Mouse (Mus musculus) gastrocnemius, adult 8-10 months (tissue): Measurements from ENCODE around the gene Fcrl5. TPM values are rescaled to one million over a fixed set of nuclear protein-coding genes. Genes with fewer than 3 reads are reported as not detected.
A peak's percentile ranks its signal among the peaks of the same experiment; 100 is the strongest.

ENCODE experiments used
- DNase-seq, 2 experiments: peaks; one replicate each; pipeline ENCODE4 v3.0.0; 2022; ENCODE audit warnings: low spot score in 2 of 2
- total RNA-seq, 4 experiments: library from RNA; stranded (reverse); gene quantifications; 2 replicates each; pipeline ENCODE4 v1.2.4; 2022

Gene Fcrl5
- total RNA-seq, 4 experiments from 2014 or later, result not detected

DNA sequence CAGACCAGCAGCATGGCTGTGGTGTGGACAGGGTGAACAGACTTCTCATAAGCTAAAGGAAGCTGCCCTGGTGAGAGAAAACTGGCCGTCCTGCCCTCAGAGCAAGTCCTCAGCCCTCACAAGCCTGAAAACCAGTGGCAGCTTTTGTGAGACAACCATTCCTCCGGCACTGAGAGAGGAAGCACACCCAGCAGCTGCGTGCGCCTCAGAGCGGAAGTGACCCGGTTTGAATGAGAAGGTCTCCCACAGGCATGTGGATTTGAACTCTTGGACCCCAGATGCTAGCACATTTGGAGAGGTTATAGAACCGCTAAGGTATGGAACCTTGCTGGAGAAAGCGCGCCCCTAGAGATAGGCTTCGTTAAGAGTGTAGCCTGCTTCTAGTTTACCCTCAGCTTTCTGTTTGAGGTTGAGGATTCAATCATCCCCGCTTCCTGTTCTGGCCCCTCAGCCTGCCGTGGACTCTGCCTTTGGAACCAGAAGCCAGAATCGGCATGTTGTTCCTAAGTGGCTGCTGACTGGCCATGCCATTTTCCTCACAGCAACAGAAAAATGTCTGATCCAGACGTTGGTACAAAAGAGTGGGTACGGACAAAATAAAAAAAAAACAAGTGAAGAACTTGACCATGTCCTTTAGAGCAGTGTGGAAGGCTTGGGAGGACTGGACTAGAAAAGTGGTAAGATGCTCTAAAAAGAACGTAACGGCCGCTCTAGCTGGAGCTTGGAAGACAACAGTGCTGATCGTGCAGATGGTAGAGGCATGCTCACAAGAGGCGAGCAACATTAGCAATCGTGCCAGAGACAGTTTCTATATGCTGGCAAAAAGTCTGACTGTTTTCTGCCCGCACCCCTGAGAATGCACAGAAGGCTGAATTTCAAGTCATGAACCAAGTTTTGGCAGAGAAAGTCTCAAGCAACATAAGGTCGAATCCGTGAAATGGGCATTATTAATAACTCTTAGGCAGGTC lies 64.8 kb downstream of the Fcrl5 start:
- DNase-seq, result no peak

DNA sequence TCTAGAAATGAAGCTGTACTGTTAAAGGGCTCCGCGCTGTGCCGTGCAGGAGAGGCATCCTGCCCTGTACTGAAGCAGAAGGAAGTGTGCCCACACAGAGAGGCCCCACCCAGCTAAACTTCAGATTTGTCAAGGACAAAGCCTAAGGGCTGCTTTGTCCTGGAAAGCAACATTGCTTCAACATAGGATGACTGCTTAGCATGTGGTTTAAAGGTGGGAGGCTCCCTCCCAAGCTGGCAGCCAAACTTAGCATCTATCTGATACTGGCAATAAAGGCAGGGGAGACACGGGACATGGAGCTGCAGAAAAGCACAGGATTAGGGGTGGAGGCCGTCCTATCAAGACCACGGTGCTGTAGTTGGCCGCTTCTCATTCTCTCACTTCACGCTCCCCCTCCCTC lies 65.6 kb downstream of the Fcrl5 start:
- no peak for DNase-seq

GRCm38 (mm10) chr3:87502771-87503170 lies 67.2 kb downstream of the Fcrl5 start:
- no peak for DNase-seq

DNA sequence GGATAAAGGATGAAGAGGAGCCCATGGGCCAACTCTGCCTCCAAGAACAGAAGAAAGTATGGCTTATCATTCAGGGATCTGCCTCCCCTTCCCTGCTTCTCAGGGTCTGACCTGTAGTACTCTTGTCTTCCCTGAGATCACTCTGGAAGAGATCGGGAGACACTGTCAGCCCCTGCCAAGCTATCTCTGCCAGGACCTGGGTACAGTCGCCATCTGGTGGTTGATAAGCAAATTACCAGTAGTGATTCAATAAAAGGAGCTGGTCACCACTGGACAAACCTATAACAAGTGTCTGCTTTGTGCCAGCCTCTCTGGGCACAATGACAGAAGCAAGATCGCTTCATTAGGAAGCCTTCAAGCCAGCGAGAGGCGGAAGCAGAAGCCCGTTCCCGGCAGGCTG lies 68.8 kb downstream of the Fcrl5 start:
- no peak for DNase-seq

GRCm38 (mm10) chr3:87504749-87505425 lies 69.3 kb downstream of the Fcrl5 start:
- DNase-seq, result no peak

- DNase-seq, result no peak
Observed at GRCm38 (mm10) chr3:87506456-87507416, 71.2 kb downstream of the Fcrl5 start.

DNA sequence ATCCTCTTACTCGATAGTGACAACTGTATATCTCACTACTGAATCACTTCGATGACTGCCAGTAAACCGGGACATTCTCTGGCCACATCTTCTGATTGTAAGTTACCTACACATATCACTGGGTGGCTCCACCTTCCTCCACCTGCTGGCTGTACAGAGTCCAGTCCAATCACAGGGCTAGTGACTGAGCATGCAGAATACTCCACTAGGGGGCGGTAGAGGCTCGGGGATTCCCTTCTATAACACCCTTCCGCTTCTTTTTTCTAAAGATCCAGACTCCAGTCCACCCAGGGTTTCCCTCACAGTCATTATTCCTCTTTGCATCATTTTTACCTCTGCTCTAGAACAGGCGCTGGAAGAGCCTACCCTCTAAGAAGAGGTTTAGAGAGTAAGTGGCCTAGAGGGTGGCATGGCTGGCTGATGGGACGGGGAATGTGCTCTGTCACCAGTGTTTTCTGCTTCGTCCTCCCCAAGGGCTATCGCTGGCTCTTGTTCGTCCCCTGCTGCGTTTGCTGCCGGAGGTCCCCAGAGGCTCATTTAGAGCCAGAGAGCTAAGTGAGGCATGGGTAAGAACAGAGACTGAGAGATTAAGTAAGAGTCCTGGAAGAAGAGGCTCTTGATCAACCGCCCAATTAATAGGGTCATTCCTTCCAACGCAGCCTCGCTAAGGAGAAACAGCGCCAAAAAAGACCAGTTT lies 72.8 kb downstream of the Fcrl5 start:
- DNase-seq, result peak; percentile 71 to 72

- DNase-seq, result peak in 1 of 2 experiments; percentile 24
Observed at GRCm38 (mm10) chr3:87509061-87509460, 73.5 kb downstream of the Fcrl5 start.

DNA sequence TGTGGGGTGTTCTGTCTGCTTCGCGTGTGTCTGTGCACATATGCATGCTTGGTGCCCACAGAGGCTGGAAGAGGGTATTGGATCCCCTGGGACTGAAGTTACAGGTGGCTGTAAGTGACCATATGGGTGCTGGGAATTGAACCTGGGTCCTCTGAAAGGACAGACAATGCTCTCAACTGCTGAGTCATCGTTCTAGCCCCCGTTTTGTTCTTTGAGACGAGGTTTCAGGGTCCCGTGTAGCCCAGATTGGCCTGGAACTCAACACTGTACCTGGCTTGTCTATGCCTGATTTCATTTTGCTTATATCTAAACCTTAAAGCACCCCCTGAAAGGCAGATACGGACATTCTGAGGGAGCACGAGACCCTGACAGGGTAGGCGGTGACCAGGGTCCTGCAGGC lies 75.3 kb downstream of the Fcrl5 start:
- no peak for DNase-seq

DNA sequence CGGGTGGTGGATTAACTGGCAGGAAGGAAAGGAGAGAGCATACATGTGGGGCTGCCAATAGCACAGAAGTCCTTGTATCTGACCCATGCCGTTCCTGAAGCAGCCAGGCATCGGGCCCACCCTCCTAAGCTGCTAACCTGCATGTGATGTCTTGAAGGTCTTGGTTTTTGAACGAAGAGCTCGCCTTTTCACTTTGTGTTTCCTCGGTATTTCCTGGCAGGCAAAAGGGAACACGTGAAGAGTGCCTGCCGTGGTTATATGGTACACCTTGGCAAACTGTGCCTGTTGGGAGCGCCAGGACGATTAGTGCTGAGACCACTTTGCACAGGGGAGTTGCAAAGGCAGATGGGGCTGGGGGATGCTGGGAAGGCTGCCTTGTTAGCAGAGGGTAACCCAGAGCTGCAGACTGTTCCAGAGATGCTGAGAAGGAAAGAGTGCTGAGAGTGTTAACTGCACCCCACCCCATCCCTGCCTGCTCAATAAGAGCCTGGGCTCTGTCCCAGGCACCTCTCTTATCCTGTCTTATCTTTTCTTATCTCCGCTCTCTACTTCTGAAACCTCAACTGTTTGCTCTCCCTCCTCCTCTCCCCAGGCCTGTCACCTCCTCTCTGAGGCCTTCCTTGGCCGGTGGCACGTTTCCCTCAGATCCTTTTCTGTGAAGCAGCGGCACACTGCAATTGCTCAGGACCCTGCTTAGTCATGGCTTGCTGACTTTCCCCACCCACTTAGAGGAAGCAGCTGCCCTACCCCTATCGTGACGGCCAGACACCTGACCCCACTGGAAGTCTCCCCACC lies 76.6 kb downstream of the Fcrl5 start:
- DNase-seq, result no peak

- no peak for DNase-seq
Observed at GRCm38 (mm10) chr3:87515567-87516081, 80.1 kb downstream of the Fcrl5 start.

DNA sequence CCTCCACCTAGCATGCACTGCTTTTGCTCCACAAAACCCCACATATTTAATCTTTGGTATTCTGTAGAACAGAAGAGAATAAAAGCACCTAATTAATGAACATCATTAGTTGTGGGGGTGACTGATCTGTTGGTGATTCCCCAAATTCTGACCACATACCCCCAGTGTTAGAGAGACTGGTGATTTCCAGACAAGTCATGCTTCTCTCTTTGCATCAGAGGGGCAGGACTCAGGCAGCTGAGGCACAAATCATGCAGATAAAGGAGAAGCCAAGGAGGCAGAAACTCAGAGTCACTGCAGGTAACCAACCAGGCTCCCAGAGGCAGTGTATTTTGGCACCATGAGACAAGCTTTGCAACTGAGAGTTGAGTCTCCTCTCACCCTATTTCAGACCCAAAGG lies 82.9 kb downstream of the Fcrl5 start:
- no peak for DNase-seq

GRCm38 (mm10) chr3:87521126-87521525 lies 85.6 kb downstream of the Fcrl5 start:
- no peak for DNase-seq

DNA sequence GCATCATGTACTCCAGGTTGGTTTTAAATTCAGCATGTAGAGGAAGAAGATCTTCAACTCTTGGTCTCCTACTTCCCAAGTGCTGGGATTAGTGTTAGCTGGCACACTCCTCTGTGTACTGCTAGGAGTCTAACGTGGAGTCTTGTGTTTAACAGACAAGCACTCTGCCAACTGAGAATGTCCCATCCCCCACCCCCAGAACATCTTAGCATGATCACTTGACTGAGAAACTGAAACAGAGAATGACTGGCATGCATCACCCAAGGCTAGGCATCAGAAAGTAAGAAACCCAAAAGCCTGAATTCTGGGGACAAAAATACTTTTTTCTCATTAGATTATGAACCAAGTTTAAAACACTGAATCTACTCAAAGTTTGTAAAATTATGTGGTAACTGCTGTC lies 86.3 kb downstream of the Fcrl5 start:
- DNase-seq, result no peak

DNA sequence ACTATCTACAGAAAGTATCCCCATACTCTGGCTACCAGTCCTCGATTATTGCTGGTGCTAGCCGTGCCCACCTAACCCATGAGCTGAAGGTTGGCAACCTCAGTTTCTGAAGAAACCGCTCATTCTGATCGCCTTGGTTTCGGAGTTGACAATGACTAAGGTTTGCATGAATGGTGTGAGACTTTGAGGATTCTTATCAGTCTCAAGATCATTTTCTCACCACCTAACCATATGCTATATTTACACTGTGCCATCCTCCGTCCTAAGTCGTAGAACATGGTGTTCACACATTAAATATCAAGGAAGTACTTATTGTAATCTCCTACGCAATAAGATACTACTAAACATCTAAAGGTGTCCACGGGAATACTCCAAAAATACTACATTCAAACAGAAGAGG lies 88.1 kb downstream of the Fcrl5 start:
- no peak for DNase-seq

GRCm38 (mm10) chr3:87525043-87525836 lies 89.7 kb downstream of the Fcrl5 start, which contains the start of gene Etv3:
Gene Etv3, plus strand, starts transcription at chr3:87525407.
- peak; percentile 71 to 72 for DNase-seq

GRCm38 (mm10) chr3:87525837-87526570 lies 90.4 kb downstream of the Fcrl5 start:
- DNase-seq, result no peak

- DNase-seq, result no peak
Observed at GRCm38 (mm10) chr3:87527139-87527538, 91.6 kb downstream of the Fcrl5 start.
